Comparison of ENCODE assay signal across 9 mouse cellular contexts in the genomic region with DNA sequence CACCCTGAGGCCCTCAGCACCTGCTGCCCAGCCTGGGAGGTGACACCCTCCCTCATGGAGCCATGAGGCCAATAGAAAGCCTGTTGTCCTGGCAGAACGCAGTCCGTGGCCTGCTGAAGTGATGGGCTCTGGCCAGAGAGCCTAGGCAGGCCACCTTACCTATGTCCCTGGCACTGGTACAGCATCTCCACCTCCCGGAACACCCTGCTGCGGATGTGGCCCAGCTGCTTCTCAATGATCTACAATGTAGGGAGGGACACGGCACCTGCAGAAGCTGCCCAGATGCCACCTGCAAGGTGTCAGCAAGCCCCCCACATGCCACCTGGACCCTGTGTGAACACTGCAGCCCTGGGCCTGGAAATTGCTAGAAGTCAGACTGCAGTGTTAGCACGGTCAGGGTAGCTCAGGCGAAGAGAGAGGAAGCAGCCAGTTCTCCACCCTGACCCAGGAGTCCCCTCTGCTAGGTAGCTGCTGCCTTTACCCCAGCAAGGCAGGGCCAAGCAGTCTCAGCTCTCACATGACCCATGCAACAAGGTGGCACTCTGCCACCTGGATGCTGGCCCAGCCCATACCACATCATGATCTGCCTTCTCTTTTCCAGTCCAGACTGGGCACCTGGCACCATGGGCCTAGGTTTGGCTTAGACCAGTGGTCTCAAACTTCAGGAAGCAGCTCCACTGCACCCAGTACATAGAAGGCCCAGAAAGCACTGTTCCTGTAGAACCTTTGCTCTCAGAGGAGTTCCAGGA. TPM values are rescaled to one million over a fixed set of nuclear protein-coding genes. Genes with fewer than 3 reads are reported as not detected.
DNase-seq lines count a peak whose midpoint lies in the region; ATAC-seq and TF ChIP-seq lines count a peak whose summit lies in the region.
"Had no signal": no experiment of that assay in that cellular context is flagged by ENCODE, and none has a peak within 500 bp of the region (broad histone marks: within the 10 kb centered on the region; RNA-seq: fewer than 3 reads in every experiment).

No protein-coding gene starts in this region.

- H3K36me3 ChIP-seq in hindbrain, postnatal 0 days (ENCODE audit: insufficient read depth, low read length) = peaks cover 55% of the 10 kb centered on the region
- H3K36me3 ChIP-seq in hindbrain, embryonic 14.5 days (replicated peaks; ENCODE audit: control insufficient read depth, insufficient read depth) = peaks cover 66% of the 10 kb centered on the region

- DNase-seq in hindbrain, postnatal 0 days (ENCODE audit: low spot score) = peak; percentile 38
- no peak for DNase-seq in hindbrain, embryonic 14.5 days (ENCODE audit: low spot score)
- peak; percentile 65 for DNase-seq in adrenal gland, adult 8-10 months
- DNase-seq in gastrocnemius, adult 2 months = peak; percentile 91
- DNase-seq in kidney, postnatal 4 days = peak; percentile 62 to 78
- DNase-seq in right cerebral cortex, postnatal 36 days (ENCODE audit: low spot score in 2 of 2) = no peak
- DNase-seq in left cerebral cortex, adult 2 months (ENCODE audit: extremely low spot score in 1 of 2, low spot score in 2 of 2) = no peak
- no peak for DNase-seq in layer of hippocampus, postnatal 14 days (ENCODE audit: low spot score in 2 of 2)

- whole genome bisulfite sequencing in hindbrain, postnatal 0 days = 81% methylated on average over 7 of the region's 7 CpGs
- WGBS in hindbrain, embryonic 14.5 days = 97% methylated on average over 7 of the region's 7 CpGs

- intact Hi-C loops in gastrocnemius, adult 2 months (cut with DNase I) = no loop called here
- intact Hi-C loops in left cerebral cortex, adult 2 months (cut with DNase I) = no loop called here

- no peaks in the 10 kb centered on the region for H3K9me3 ChIP-seq in hindbrain, postnatal 0 days (ENCODE audit: low read length)
- H3K9me3 ChIP-seq in hindbrain, embryonic 14.5 days (ENCODE audit: control insufficient read depth, low read length) = no peaks in the 10 kb centered on the region
- H3K9me3 ChIP-seq: limb, embryonic 12.5 days had no signal

- no peak for ATAC-seq in hindbrain, postnatal 0 days
- no peak for ATAC-seq in hindbrain, embryonic 14.5 days (ENCODE audit: low FRiP score)

- H3K4me1 ChIP-seq in hindbrain, postnatal 0 days (ENCODE audit: insufficient read depth, low read length) = peaks cover 23% of the 10 kb centered on the region
- peaks cover 24% of the 10 kb centered on the region for H3K4me1 ChIP-seq in hindbrain, embryonic 14.5 days (replicated peaks; ENCODE audit: control insufficient read depth, insufficient read depth, low read length)

- TF ChIP-seq CTCF in hindbrain, postnatal 0 days (IDR thresholded peaks at IDR 0.05; ENCODE audit: low read depth) = no peak
- TF ChIP-seq CTCF in gastrocnemius, adult 2 months (IDR thresholded peaks at IDR 0.05) = no peak
- TF ChIP-seq CTCF in left cerebral cortex, adult 2 months (IDR thresholded peaks at IDR 0.05) = no peak

- H3K9ac ChIP-seq in hindbrain, postnatal 0 days (replicated peaks; ENCODE audit: low read length) = 0 out of 2 replicates have a peak overlapping the region, but pooled peaks have one; percentile 28
- H3K9ac ChIP-seq in hindbrain, embryonic 14.5 days = no peak overlapping the region
- H3K9ac ChIP-seq: limb, embryonic 12.5 days had no signal

- H3K27me3 ChIP-seq in hindbrain, postnatal 0 days (ENCODE audit: insufficient read depth, low read length) = no peaks in the 10 kb centered on the region
- H3K27me3 ChIP-seq in hindbrain, embryonic 14.5 days (ENCODE audit: control insufficient read depth, insufficient read depth, low read length) = no peaks in the 10 kb centered on the region
- H3K27me3 ChIP-seq: limb, embryonic 12.5 days had no signal

- H3K27ac ChIP-seq in hindbrain, postnatal 0 days = peak overlapping the region; percentile 11; the same call in 1 of the 2 replicates
- H3K27ac ChIP-seq in hindbrain, embryonic 14.5 days = no peak overlapping the region
- peak overlapping the region; percentile 99 for H3K27ac ChIP-seq in gastrocnemius, adult 2 months
- H3K27ac ChIP-seq in left cerebral cortex, adult 2 months = no peak overlapping the region
- H3K27ac ChIP-seq: limb, embryonic 12.5 days had no signal

- no peak overlapping the region for H3K4me2 ChIP-seq in hindbrain, postnatal 0 days (ENCODE audit: low read depth, low read length)
- no peak overlapping the region for H3K4me2 ChIP-seq in hindbrain, embryonic 14.5 days (replicated peaks)
- H3K4me2 ChIP-seq: limb, embryonic 12.5 days had no signal

- H3K4me3 ChIP-seq in hindbrain, postnatal 0 days (ENCODE audit: low read length) = no peak overlapping the region
- no peak overlapping the region for H3K4me3 ChIP-seq in hindbrain, embryonic 14.5 days (replicated peaks; ENCODE audit: low read length)
- H3K4me3 ChIP-seq in gastrocnemius, adult 2 months = peak overlapping the region; percentile 98
- H3K4me3 ChIP-seq in left cerebral cortex, adult 2 months = no peak overlapping the region
- H3K4me3 ChIP-seq: limb, embryonic 12.5 days had no signal

RNA-seq across cellular contexts. Expression of a gene that starts 8.0 kb away (rescaled TPM):
- 84.5 and 95.4 TPM in 2 replicates for total RNA-seq in hindbrain, postnatal 0 days (2014; rRNA removed)
- 38.2 and 40.5 TPM in 2 replicates for polyA plus RNA-seq in hindbrain, postnatal 0 days (2015; fragmentation: Nextera tagmentation; extraction: Ambion mirVana)
- polyA plus RNA-seq in hindbrain, embryonic 14.5 days (2014; fragmentation: Nextera tagmentation; extraction: Ambion mirVana) = 53.8 and 60.2 TPM in 2 replicates
- 100 to 1,000 TPM; 106 to 157 (median 123) TPM for total RNA-seq in adrenal gland, adult 8-10 months (2022)
- total RNA-seq in gastrocnemius, adult 2 months (2021) = 100 to 1,000 TPM; 253 TPM
- total RNA-seq in left cerebral cortex, adult 2 months (2021) = 10 to 100 TPM; 42.8 to 48.8 TPM
- 10 to 100 TPM; 50.5 to 51.5 TPM for total RNA-seq in layer of hippocampus, postnatal 14 days (2021)

RNA-seq across cellular contexts. Expression of a gene that starts 13.0 kb away (rescaled TPM):
- total RNA-seq in hindbrain, postnatal 0 days (2014; rRNA removed) = 209 and 213 TPM in 2 replicates
- polyA plus RNA-seq in hindbrain, postnatal 0 days (2015; fragmentation: Nextera tagmentation; extraction: Ambion mirVana) = 81.9 and 82.8 TPM in 2 replicates
- polyA plus RNA-seq in hindbrain, embryonic 14.5 days (2014; fragmentation: Nextera tagmentation; extraction: Ambion mirVana) = 83.2 and 83.7 TPM in 2 replicates
- total RNA-seq in adrenal gland, adult 8-10 months (2022) = 10 to 100 TPM; 63.4 to 94.6 (median 79.1) TPM
- total RNA-seq in gastrocnemius, adult 2 months (2021) = 10 to 100 TPM; 34.7 to 40.0 TPM
- total RNA-seq in left cerebral cortex, adult 2 months (2021) = 10 to 100 TPM; 85.1 to 96.7 TPM
- total RNA-seq in layer of hippocampus, postnatal 14 days (2021) = 10 to 100 TPM; 90.2 to 94.4 TPM

RNA-seq across cellular contexts. Expression of a gene that starts 31.9 kb away (rescaled TPM):
- 68.3 and 76.4 TPM in 2 replicates for total RNA-seq in hindbrain, postnatal 0 days (2014; rRNA removed)
- polyA plus RNA-seq in hindbrain, postnatal 0 days (2015; fragmentation: Nextera tagmentation; extraction: Ambion mirVana) = 37.2 and 38.8 TPM in 2 replicates
- polyA plus RNA-seq in hindbrain, embryonic 14.5 days (2014; fragmentation: Nextera tagmentation; extraction: Ambion mirVana) = 45.3 and 47.1 TPM in 2 replicates
- 10 to 100 TPM; 16.2 to 33.5 (median 25.7) TPM for total RNA-seq in adrenal gland, adult 8-10 months (2022)
- 1 to 10 TPM; 4.9 to 5.5 TPM for total RNA-seq in gastrocnemius, adult 2 months (2021)
- total RNA-seq in left cerebral cortex, adult 2 months (2021) = 10 to 100 TPM; 13.6 to 15.5 TPM
- 10 to 100 TPM; 16.1 to 19.0 TPM for total RNA-seq in layer of hippocampus, postnatal 14 days (2021)

RNA-seq across cellular contexts. Expression of a gene that starts 32.1 kb away (rescaled TPM):
- total RNA-seq in hindbrain, postnatal 0 days (2014; rRNA removed) = 31.1 and 31.6 TPM in 2 replicates
- polyA plus RNA-seq in hindbrain, postnatal 0 days (2015; fragmentation: Nextera tagmentation; extraction: Ambion mirVana) = 46.7 and 52.2 TPM in 2 replicates
- 20.0 and 20.4 TPM in 2 replicates for polyA plus RNA-seq in hindbrain, embryonic 14.5 days (2014; fragmentation: Nextera tagmentation; extraction: Ambion mirVana)
- 10 to 100 TPM; 19.3 to 46.2 (median 33.3) TPM for total RNA-seq in adrenal gland, adult 8-10 months (2022)
- 1 to 10 TPM; 2.6 to 3.0 TPM for total RNA-seq in gastrocnemius, adult 2 months (2021)
- 10 to 100 TPM; 45.0 to 46.0 TPM for total RNA-seq in left cerebral cortex, adult 2 months (2021)
- 10 to 100 TPM; 44.8 to 54.7 TPM for total RNA-seq in layer of hippocampus, postnatal 14 days (2021)

RNA-seq across cellular contexts. Expression of a gene that starts 47.3 kb away (rescaled TPM):
- total RNA-seq in hindbrain, postnatal 0 days (2014; rRNA removed) = 128 and 156 TPM in 2 replicates
- 94.3 and 95.5 TPM in 2 replicates for polyA plus RNA-seq in hindbrain, postnatal 0 days (2015; fragmentation: Nextera tagmentation; extraction: Ambion mirVana)
- 65.4 and 76.4 TPM in 2 replicates for polyA plus RNA-seq in hindbrain, embryonic 14.5 days (2014; fragmentation: Nextera tagmentation; extraction: Ambion mirVana)
- total RNA-seq in adrenal gland, adult 8-10 months (2022) = 100 to 1,000 TPM; 157 to 173 (median 165) TPM
- total RNA-seq in gastrocnemius, adult 2 months (2021) = 100 to 1,000 TPM; 101 to 105 TPM
- 100 to 1,000 TPM; 244 to 251 TPM for total RNA-seq in left cerebral cortex, adult 2 months (2021)
- total RNA-seq in layer of hippocampus, postnatal 14 days (2021) = 100 to 1,000 TPM; 176 to 180 TPM

Comparison
In these comparisons a context has a peak if more than half of its experiments do, and no peak if none do; other contexts are left out.
1. DNase-seq: peak in hindbrain, postnatal 0 days (single experiment), adrenal gland, adult 8-10 months (single experiment), gastrocnemius, adult 2 months (single experiment) and kidney, postnatal 4 days (2 of 2); none in hindbrain, embryonic 14.5 days (single experiment), right cerebral cortex, postnatal 36 days (0 of 2), left cerebral cortex, adult 2 months (0 of 2) and layer of hippocampus, postnatal 14 days (0 of 2).
2. H3K27ac ChIP-seq: peak in hindbrain, postnatal 0 days (single experiment) and gastrocnemius, adult 2 months (single experiment); none in hindbrain, embryonic 14.5 days (single experiment) and left cerebral cortex, adult 2 months (single experiment).